Mouse (Mus musculus) heart, postnatal 36 days (tissue): ENCODE results near the gene Il27. TPM values are rescaled to one million over a fixed set of nuclear protein-coding genes. Genes with fewer than 3 reads are reported as not detected.

Experiments
- DNase-seq, 2 experiments: peaks; one replicate each; pipeline ENCODE4 v3.0.0; 2021 to 2022
- intact Hi-C: fragments of 180-260 bp; cut with DNase I; formaldehyde crosslinking; loops from one replicate; pipeline ENCODE4 v1.15.1; 2025
- total RNA-seq, 2 experiments: library from RNA; stranded (reverse); gene quantifications; 2 replicates each; pipeline ENCODE4 v1.2.3; 2021

Il27 gene
- total RNA-seq, 2 experiments from 2014 or later: not detected

- intact Hi-C loops: no loop called here
Observed at GRCm38 (mm10) chr7:126607796-126608195, 13.1 kb upstream of the Il27 start.

DNA sequence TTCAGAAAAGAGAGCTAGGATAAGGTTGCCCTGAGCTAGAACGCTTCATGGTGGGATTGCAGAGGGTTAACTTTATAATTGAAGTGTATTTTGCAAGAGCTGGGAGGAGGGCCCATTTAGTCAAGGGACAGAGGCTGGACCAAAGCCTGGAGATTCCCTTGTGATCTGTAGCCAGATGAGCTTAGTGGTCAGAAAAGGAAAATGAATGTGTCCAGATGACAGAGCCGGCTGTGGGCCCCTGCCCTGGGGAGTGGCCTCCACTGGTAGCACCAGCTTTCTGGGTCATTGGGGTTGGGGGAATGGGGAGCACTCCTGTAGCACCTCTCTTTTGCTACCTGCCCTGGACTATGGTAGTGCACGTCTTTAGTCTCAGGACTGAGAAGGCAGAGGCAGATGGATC is 12.3 kb upstream of the Il27 start:
- intact Hi-C loops: no loop called here
- peak; percentile 53 to 54 for DNase-seq

More at GRCm38 (mm10) chr7:126607796-126608195, 13.1 kb upstream of the Il27 start:
- DNase-seq: no peak

GRCm38 (mm10) chr7:126606611-126607010 is 11.9 kb upstream of the Il27 start:
- intact Hi-C loops: no loop called here
- no peak for DNase-seq

GRCm38 (mm10) chr7:126602650-126603049 is 7.9 kb upstream of the Il27 start:
- intact Hi-C loops: no loop called here

GRCm38 (mm10) chr7:126601896-126602295 is 7.2 kb upstream of the Il27 start:
- DNase-seq: no peak
- intact Hi-C loops: no loop called here

More at GRCm38 (mm10) chr7:126602650-126603049, 7.9 kb upstream of the Il27 start:
- DNase-seq: no peak

DNA sequence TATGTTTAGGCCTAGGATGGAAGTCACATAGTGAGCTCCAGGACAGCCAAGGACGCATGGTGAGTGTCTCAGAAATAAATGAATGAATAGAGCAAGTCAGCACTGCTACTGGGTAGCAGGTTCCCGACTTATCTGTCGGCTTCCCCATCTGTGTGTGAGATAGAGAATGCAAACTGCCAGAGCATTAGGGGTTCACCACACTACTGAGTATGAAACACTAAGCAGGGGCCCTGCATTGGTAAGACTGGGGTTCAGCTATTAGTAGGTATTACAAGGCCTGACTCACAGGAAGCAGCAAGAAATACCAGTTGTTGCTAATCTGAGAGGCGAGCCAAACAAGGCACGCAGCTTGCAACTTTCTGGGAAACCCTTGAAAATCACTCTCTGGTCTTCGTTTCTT is 4.2 kb upstream of the Il27 start:
- intact Hi-C loops: no loop called here

DNA sequence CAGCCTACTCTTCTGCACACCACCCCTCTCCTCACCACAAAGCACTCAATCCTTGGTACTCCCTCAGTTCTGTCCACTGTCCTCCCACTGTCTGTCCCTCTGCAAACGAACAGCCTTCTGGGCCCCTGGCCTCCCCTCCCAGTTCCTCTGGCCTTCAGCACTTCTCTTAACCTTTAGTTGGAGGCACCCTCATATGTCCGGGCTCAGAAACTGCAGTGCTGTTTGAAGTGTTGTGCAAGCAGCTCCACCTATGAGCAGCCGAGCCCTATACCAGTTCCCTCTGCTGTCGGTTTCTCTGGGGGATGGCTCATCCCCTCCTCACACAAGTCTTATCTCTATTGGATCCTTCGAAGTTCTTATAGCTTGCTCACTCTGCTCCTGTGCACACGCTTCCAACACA is 1.7 kb upstream of the Il27 start:
- DNase-seq: no peak
- intact Hi-C loops: no loop called here

More for the DNA sequence above, 4.2 kb upstream of the Il27 start:
- DNase-seq: no peak

DNA sequence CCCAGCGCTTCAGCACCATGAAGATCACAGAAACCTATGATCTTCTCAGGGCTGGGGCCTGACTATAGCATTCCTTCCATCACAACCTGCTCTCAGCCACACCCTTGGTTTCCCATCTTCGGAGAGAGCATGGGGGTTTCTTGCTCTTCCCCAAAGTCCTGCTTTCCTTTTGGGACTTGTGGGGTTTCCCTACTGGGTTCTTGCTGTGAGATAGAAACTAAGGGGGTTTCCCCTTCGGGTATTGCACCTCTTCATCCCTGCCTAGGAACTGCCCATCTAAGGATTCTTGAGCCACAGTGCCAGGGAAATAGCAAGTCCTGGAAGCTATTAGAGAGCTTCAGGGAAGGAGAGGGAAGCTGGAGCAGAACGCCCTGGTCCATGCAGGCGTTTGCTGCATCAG is 1.1 kb upstream of the Il27 start:
- no peak for DNase-seq

GRCm38 (mm10) chr7:126587779-126588178 is 7.0 kb downstream of the Il27 start:
- peak; percentile 32 to 33 for DNase-seq
- intact Hi-C loops: loop anchor here (2.0 kb wide), 1 partner anchor 49 kb away; no protein-coding TSS in a partner anchor

More for the DNA sequence above, 1.1 kb upstream of the Il27 start:
- intact Hi-C loops: no loop called here

DNA sequence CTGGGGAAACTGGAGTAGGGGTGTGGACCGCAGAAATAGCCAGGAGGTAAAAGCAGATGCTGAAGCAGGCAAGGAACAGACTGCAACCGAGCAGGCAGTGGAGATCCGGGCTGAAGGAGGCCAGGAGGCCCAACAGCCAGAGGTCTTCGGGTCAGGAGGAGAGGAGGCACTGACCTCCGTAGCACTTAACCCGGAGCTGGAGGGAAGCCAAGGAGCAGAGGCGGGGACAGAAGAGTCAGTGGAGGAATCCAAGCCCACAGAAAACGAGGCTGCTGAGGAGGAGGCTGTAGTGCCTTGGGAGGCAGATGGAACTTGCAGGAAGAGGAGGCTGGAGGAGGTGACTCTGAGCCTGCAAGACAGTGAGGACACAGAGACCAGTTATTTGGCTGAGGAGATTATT is 7.9 kb downstream of the Il27 start:
- intact Hi-C loops: no loop called here
- DNase-seq: peak in 1 of 2 experiments; percentile 47

DNA sequence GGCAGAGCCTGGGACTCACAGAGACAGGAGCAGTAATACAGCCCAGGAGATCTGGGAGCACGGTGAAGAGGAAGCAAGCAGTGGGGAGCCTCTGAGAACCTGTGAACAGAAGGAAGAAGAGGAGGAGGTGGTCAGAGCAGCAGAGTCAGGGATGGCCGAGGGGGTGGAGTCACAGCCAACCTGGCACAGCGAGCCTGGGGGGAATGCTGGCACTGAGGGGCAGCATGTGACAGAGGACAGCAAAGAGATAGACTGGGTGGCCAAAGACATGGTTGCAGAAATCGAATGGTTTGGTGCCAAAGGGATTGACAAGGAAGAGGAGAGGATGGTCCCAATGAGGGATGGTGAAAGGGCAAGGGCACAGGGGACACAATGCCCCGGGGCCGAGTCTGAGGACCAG is 9.0 kb downstream of the Il27 start, which contains the start of gene Cln3:
Cln3 (minus strand) TSS at position 101 of the 400 bp plus-strand sequence.
- intact Hi-C loops: loop anchor here (2.0 kb wide), 1 partner anchor 111 kb away; no protein-coding TSS in a partner anchor

DNA sequence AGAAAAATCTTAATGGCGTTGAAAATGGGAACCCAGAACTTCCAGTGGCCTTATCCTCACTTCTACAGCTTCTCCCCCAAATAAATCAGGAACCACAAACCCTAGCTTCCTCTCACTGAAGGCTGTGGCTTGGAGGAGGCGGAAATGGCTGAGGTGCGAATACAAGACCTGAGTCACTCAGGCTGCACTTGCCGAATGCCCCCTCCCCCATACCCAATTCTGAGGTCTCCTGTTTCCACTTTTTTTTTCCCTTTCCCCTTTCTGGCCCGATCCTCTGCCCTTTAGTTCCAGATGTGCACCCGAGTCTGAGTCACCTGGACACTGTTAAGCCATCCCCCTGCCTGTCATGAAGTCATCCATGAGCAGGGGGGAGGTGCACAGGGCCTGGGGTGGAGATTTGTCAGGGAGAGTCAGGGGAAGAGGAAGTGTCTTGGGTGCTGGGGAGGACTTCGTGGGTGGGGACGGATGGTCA is 10.2 kb downstream of the Il27 start, which contains the start of gene Apobr:
Apobr (plus strand) TSS at position 437 of the 472 bp plus-strand sequence.
- intact Hi-C loops: loop anchor here (2.0 kb wide), 1 partner anchor 112 kb away; no protein-coding TSS in a partner anchor

More for the DNA sequence above, 9.0 kb downstream of the Il27 start, which contains the start of gene Cln3:
- DNase-seq: no peak

DNA sequence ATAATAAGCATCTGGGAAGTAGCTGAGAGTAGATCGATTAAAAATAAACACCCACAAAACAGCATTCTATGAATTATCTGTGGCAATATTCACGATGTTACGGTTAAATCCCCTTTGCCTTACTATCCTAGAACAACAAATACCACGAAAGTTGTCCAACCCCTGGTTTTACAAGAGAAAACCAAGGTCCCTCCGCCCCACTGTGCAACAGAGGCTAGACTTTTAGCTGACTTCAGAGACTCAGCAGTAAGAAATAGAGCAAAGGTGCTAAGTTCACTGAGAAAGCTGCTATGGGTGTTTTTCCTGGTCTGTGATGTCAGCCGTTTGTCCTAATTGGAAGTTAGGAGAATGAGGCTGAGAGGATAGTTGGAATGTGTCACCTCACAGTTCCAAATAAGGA is 11.0 kb downstream of the Il27 start:
- DNase-seq: no peak
- intact Hi-C loops: loop anchor here (2.0 kb wide), 1 partner anchor 113 kb away; no protein-coding TSS in a partner anchor

More for the DNA sequence above, 10.2 kb downstream of the Il27 start, which contains the start of gene Apobr:
- DNase-seq: no peak

DNA sequence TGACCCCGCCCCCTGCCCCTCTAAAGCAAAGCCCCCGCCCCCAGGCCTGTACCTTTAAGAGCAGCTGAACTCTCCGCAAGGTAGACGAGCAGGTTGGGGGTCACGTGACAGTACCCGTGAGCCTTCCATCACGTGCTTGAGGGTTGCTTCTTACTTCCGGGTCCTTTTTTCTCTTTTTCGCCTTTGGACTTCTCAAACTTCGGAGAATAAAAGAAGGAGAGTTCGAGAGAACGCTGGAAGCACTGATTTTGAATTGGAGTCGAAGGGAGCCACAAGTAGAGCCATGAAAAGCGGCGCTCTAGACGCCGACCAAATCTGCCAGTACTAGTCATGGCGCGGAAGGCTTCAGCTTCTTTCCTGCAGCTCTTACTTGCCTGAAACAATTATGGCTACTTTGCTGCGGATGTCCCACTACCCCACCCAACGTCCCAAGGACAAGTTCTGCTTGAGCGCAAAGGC is 11.5 kb downstream of the Il27 start:
- DNase-seq: peak; percentile 79 to 85
- intact Hi-C loops: no loop called here

DNA sequence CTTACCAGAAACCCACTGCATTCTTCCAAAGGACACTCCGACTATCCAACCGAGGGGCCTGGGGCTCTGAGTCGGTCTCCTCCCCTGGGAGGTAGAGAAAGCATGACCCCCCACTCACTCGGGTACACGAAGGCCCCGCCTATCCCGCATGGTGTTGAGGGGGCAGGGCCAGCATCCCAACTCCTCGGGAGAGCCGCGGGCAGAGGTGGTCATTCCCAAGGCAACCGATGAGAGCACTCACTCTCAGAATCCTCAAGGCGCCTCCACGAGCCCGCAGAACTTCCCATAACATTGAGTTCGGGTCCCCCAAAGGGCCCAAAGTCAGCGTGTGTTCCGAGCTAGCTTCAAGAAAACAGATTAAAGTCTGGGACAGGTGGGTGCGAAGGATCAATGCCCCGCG is 12.0 kb downstream of the Il27 start:
- DNase-seq: peak in 1 of 2 experiments; percentile 28
- intact Hi-C loops: no loop called here

DNA sequence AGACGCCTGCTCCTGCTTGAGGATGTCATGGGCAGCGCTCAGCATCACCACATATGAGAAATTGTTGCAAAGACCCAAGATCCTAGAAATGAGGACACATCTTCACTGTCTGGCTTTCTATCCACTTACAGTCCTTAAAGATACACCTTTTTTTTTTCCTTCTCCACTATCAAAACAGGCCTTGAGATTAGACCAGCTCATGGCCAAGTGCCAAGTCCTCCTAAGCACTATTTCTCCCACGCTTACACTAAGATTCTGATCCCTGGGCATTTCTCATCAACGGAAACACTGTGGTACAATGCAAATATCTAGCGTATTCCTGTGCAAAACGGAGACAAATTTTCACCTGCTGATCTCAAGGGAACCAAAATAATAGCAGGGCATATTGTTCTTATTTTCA is 13.1 kb downstream of the Il27 start:
- DNase-seq: no peak
- intact Hi-C loops: no loop called here

- intact Hi-C loops: loop anchor here (2.0 kb wide), 1 partner anchor 58 kb away; no protein-coding TSS in a partner anchor
- peak; percentile 49 to 65 for DNase-seq
Observed at GRCm38 (mm10) chr7:126579172-126579571, 15.6 kb downstream of the Il27 start.

- DNase-seq: peak in 1 of 2 experiments; percentile 55
- intact Hi-C loops: no loop called here
Observed at GRCm38 (mm10) chr7:126576946-126577345, 17.8 kb downstream of the Il27 start.

GRCm38 (mm10) chr7:126566094-126566765 is 28.5 kb downstream of the Il27 start, which contains the start of gene Eif3c:
Eif3c (minus strand) TSS chr7:126566411.
- intact Hi-C loops: loop anchor here (2.0 kb wide), 1 partner anchor 79 kb away; the partner anchor contains the start of gene Tufm
- DNase-seq: peak; percentile 80 to 83

GRCm38 (mm10) chr7:126565693-126566092 is 29.0 kb downstream of the Il27 start:
- DNase-seq: no peak
- intact Hi-C loops: loop anchor here (2.0 kb wide), 1 partner anchor 79 kb away; the partner anchor contains the start of gene Tufm

DNA sequence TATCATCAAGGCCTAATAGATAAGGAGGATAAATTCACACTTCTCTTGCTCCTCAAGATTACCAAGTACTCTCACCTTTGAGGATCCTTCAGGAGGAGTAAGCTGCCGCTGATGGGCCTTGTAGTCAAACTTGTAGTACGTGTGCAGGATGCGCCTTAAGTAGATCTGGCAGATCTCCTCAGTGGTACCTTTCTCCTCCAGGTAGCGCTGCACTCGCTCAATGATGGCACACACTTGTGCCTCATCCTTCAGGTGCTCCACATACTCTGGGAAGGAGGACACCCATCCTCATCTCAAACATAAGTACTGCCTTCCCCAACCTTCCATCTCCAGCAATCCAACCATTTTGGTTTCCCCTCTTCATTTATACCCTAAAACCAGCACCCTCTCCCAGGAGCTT is 38.1 kb downstream of the Il27 start:
- DNase-seq: no peak
- intact Hi-C loops: no loop called here
